Mouse (Mus musculus) lung, adult 18-20 months (tissue): ENCODE data around the gene Olfr525.

Experiments used
- DNase-seq, 2 experiments: peaks; one replicate each; pipeline ENCODE4 v3.0.0; 2022; ENCODE audit warnings: mixed read lengths in 2 of 2

The Olfr525 gene

DNA sequence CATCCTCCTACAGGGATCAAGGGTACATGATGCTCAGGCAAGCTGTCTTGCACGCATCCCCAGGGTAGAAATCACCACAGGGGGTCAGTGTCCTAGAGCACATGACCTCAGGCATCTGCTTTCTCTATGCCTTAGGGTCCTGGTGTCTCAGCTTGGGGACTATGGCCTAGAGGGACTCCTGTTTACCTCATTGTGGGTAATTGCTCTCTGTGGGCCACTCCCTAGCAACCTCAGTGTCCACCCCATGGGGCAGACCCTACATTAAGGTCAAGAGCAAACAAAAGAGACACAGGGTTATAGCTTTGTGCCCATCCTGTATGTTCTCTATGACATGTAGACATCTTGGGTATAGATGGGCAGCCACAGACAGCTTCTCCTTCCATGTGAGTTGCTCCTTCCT, at the start of gene Olfr525:
Gene Olfr525, plus strand, starts transcription at position 301 of the 400 bp plus-strand sequence.
- DNase-seq = no peak

DNA sequence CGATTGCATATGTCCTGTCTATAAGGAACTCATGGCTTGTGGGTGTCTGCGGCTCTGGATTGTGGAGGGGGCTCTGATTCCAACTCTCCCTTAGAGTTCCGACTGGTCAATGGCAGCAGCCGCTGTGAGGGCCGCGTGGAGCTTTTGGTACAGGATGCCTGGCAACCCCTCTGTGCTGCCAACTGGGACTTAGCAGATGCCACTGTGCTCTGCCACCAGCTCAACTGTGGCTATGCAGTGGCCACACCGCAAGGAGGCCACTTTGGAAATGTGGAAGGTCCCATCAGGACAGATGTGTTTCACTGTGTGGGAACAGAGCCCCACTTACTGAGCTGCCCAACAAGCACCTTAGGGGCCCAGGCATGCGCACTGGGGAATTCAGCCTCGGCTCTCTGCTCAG, 24.9 kb upstream of the Olfr525 start:
- DNase-seq = no peak

DNA sequence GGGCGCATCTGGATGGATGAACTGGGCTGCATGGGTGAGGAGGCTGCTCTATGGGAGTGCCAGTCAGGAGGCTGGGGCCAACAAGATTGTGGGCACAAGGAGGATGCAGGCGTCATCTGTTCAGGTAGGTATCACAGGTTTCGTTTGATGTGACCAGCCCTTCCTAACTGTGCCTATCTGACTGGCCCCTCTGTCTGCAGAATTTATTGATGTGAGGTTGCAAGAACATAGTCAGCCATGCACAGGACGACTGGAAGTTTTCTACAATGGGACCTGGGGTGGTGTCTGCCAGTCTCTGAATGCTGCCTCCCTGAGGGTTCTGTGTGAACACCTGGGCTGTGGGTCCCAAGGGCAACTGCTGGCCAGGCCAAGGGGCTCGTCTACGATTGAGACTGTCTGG, 23.8 kb upstream of the Olfr525 start:
- no peak for DNase-seq

DNA sequence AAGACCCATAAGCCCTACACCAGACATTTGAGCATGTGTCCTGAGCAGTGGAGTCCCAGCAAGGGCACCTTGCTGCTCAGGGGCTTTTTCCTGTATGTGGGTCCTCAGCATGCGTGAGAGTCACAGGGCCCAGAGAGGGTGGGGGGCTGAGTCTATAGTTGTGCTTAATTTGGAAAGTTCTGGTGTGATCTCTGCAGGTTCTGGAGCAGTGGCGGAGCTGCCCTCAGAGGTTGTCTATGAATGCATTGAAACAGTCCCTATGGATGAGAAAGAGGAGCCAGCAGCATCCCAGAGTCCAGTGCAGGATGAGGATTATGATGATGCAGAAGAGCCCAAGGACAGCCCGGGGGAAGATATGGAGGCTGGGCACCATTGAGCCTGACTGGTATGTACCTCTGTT, 21.2 kb upstream of the Olfr525 start:
- no peak for DNase-seq

DNA sequence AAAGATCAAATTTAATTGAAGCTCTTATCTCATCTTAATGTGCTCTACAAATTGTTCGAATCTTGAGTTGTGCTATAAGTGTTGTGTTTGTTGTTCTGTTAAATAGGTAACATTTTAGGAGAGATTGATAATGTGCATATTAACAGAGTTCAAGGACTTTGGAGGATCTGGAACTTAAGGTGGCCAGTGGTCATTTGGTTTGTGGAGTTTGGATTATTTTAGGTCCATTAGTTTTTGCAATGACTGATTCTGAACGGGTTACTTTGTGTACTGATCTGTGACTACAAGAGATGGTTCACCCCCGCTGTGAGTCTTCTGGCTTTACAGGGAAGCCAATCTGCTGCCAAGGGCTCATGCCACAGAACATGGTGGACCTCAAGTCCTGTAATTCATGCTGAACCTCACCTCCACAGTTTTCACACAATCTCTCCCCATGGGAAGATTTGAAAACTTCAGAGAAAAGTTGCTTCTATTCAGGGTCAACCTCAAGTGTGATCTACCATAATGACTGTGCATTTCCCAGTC, 735 bp upstream of the Olfr525 start:
- no peak for DNase-seq

DNA sequence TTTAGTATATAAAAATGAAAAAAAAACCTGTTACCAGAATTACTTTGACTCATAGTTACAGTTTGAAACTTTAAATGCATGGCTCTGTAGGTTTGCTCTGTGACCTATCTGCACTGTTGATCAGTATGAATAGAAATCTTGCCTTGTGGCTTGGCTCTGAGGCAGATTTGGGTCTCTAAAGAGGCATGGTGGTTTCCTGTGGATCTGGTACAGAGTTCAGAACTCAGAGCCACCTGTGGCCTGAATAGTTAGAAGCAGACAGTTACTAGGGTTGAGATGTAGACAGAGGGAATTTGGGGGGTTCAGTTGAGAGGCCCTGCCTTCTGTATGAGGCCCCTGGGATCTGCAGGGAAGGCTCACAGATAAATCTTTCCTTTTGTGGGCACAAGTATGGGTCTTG, 477 bp downstream of the Olfr525 start:
- no peak for DNase-seq

DNA sequence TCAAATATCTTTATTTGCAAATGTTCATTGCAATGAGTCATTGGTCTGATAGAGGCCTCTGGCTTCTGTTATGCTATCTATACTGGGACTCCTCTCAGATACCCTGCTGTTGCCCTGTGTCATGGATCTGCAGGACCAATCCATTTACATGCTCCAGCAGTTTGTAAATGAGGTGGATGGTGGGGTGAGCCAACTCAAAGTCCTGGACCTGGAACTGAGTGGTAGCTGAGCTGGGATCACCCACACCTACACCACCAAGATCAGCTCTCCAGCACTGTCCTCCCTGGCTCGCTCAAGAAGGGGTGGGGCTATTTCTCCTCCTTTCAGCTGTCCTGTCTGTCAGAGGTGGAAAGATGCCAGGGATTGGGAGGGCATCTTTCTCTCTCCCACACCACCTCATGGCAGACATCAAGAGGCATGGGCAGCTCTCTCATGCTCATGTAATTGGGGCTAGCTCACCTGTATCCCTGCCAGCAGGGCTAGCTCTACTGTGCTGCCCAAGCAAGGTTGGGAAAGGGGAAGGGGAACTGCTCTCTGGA, 9.2 kb downstream of the Olfr525 start:
- no peak for DNase-seq

DNA sequence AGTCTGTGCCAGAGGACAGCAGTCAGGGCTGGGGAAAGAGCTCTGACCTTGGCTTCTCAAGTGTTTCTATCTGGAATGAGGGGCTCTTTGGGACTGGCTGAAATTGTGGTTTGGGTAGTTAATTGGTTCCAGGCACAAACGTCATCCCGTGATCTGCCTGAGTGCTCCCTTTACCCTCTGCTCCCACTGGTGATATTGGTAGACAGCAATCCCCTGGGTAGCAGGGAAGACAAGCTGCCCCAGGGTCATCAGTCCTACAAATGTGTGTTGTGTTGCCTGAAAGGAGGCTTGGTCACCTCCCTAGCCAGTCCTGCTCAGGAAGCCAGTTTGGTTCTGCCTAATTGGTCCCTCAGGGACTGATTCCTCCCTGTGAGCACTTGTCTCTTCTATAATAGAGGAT, 13.1 kb downstream of the Olfr525 start, which contains the start of gene Olfr527:
Gene Olfr527, plus strand, starts transcription at position 301 of the 400 bp plus-strand sequence.
- DNase-seq = no peak

DNA sequence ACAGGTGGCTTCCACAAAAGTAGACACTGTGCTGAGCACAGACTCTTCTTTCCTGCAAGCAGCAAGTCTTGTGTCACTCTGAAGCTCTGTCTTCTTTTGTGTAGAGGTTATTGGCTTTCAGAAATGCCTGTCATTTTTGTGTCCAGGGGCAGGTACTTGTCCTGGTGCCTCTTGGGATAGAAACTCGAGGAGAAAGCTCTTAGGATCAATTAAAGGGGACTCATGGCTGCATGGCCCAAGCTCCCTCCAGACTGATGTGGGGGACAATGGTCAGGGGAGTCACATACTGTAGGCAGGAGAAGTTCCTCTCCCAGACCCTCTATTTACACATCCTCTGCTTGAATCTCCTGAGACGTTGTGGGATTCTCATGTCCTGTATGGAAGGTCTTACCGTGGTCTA, 40.9 kb downstream of the Olfr525 start, which contains the start of gene Olfr60:
Gene Olfr60, minus strand, starts transcription at position 101 of the 400 bp plus-strand sequence.
- no peak for DNase-seq

DNA sequence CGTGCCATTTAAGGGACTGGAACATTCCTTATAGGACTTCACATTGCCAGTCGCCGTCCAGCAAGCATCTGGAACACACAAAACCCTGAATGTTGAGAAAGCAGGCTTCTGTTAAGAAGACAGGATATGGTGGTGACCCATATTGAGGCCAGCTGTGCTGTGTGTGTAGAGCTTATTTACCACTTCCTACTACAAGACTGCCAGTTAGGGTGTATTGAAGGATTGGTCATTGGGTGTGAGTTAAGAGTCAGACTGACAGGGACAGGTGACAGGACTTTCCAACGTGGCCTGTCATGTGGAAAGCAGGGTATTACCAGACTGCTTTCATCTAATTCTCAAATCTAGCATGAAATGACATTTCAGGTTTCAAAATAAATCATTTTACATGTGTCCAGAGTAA, 53.6 kb downstream of the Olfr525 start:
- DNase-seq = no peak

DNA sequence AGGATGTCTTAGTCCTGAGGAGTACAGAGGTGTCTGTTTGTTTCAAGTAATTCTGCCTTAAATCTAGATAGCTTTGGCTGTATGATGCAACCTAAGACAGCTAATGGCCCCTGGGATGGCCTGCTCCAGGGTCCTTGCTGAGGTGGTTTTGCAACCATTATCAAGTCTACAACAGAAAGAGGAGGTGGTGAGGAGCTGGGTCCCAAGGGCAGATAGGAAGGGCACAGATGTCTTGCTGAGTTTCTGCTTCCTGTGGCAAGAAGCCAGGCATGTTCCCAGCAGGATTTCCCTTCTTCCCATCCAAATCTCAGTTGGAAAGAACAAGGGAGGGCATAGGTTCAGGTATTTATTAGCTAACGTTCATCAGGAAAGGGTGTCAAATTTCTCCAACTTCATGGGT, 55.6 kb downstream of the Olfr525 start, which contains the start of gene Olfr530:
Gene Olfr530, minus strand, starts transcription at position 101 of the 400 bp plus-strand sequence.
- DNase-seq = no peak

DNA sequence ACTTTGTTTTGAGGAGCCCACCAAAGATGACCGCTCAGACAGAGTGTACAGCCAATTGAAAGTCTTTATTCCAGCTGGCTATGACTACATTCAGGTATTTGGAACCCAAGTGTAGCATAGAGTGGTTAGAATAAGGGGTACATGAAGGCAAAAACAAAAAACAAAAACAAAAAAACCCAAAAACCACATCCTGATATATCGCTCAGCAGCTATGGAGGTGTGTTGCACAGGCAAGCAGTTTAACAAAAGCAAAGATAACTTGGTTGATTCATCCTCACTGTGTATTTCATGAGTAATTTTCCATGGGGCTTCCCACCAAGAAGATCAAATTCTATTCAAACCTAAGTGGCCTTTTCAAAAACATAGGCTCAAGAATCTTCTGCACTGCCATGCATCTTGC, 56.3 kb downstream of the Olfr525 start:
- no peak for DNase-seq
